Mouse (Mus musculus) spleen, adult 18-20 months (tissue): Measurements from ENCODE around the gene Ccl21b.
"Not testable (repeated sequence)": the region's sequence is repeated elsewhere in the genome, so short reads cannot be mapped to it uniquely, and the experiment has no call there.

Source experiments
- DNase-seq, 2 experiments: peaks; one replicate each; pipeline ENCODE4 v3.0.0; 2022; ENCODE audit warnings: mixed read lengths in 2 of 2

Gene Ccl21b

DNA sequence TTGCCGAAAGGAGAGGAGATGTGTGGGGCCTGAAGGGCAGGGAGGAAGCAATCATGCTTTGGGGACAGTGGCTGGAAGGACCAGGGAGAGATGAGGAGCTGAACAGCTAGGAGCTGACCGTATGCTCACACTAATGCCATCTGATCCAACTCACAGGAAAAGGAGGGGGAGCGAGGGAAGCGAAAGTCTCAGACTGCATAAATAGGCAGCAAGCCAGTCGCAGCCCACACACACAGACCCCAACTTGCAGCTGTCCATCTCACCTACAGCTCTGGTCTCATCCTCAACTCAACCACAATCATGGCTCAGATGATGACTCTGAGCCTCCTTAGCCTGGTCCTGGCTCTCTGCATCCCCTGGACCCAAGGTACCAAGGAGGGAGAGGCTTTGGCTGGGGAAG lies at the start of gene Ccl21b:
Gene Ccl21b (plus strand): TSS at position 301 of the 400 bp plus-strand sequence.
- not testable (repeated sequence) for DNase-seq

GRCm38 (mm10) chr4:42240339-42240738 lies 15.2 kb upstream of the Ccl21b start, which contains the start of gene Gm10600:
TSS of gene Gm10600 (plus strand) at chr4:42240639.
- DNase-seq, result not testable (repeated sequence)

GRCm38 (mm10) chr4:42293967-42294366 lies 38.4 kb downstream of the Ccl21b start, which contains the start of gene Gm21953:
TSS of gene Gm21953 (plus strand) at chr4:42294267.
- DNase-seq, result not testable (repeated sequence)
